Comparison of ENCODE assay signal across 8 mouse cellular contexts in the genomic region with DNA sequence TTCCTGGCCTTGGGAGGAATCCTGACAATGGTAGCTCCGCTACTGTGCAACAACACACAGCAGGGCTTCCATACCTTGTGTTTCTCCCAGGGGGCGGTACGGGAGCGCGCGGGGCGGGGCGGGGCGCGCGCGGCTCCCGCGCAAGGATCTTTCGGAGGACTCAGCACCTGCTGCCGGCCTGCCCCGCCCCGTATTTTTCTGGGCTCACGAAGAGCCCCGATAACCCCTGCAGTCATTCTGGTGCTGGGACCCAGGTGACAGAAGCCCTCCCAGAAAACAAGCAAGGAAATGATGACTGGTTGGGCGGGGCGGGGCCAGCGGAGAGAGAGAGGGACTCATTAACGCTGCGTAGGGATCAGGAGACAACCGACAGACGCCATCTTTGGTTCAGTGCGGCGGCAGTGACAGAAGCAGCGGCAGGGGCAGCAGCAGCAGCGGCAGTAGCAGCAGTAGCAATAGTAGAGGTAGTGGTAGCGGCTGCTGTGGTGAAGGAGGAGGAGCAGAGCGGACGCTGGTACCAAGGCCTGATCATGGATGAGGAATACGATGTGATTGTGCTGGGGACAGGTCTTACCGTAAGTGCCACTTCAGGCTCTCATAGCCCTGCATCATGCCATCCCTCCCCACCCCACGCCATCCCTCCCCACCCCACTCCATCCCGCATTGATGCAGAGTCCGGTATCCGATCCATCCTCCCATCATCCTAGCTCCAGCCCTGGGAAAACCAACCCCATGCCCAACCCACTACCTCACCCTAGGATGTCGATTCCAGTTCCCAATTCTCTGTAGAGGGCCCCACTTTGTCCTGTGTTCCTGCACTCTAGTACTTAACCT. TPM values are rescaled to one million over a fixed set of nuclear protein-coding genes. Genes with fewer than 3 reads are reported as not detected.
DNase-seq lines count a peak whose midpoint lies in the region; ATAC-seq and TF ChIP-seq lines count a peak whose summit lies in the region.

A gene (plus strand): TSS at position 132 of the 834 bp plus-strand sequence.

- H3K4me1 ChIP-seq in hindbrain, postnatal 0 days (ENCODE audit: insufficient read depth, low read length), result no peaks in the 10 kb centered on the region
- H3K4me1 ChIP-seq in megakaryocyte, embryonic 14.5 days, result peaks cover 22% of the 10 kb centered on the region

- 16% methylated on average over 40 of the region's 41 CpGs for WGBS in hindbrain, postnatal 0 days

- peak within 1 kb of the TSS; percentile 65 for H3K4me2 ChIP-seq in hindbrain, postnatal 0 days (ENCODE audit: low read depth, low read length)

- H3K4me3 ChIP-seq in hindbrain, postnatal 0 days (ENCODE audit: low read length), result peak within 1 kb of the TSS; percentile 54
- peak within 1 kb of the TSS; percentile 98 for H3K4me3 ChIP-seq in megakaryocyte, embryonic 14.5 days (replicated peaks)

- DNase-seq in ZHBTc4 (ENCODE audit: low read depth, low spot score), result peak; percentile 93
- DNase-seq in gastrocnemius, adult 8-10 months (ENCODE audit: low spot score in 2 of 2), result peak; percentile 45 to 53
- peak; percentile 87 for DNase-seq in hindbrain, postnatal 0 days (ENCODE audit: low spot score)
- DNase-seq in left cerebral cortex, adult 9 months (ENCODE audit: low spot score in 2 of 2), result peak; percentile 42 to 66
- peak; percentile 77 to 80 for DNase-seq in right cerebral cortex, postnatal 10 days (ENCODE audit: low spot score in 2 of 2)
- peak; percentile 71 for DNase-seq in urinary bladder, postnatal 14 days (ENCODE audit: low spot score)

- H3K36me3 ChIP-seq in hindbrain, postnatal 0 days (ENCODE audit: insufficient read depth, low read length), result peaks cover 12% of the 10 kb centered on the region; the same call in 1 of the 2 replicates
- H3K36me3 ChIP-seq in megakaryocyte, embryonic 14.5 days (replicated peaks; ENCODE audit: low read length), result peaks cover 83% of the 10 kb centered on the region

- H3K9ac ChIP-seq in hindbrain, postnatal 0 days (replicated peaks; ENCODE audit: low read length), result peak within 1 kb of the TSS; percentile 65

- H3K9me3 ChIP-seq in hindbrain, postnatal 0 days (ENCODE audit: low read length), result no peaks in the 10 kb centered on the region
- H3K9me3 ChIP-seq in megakaryocyte, embryonic 14.5 days, result no peaks in the 10 kb centered on the region

- ATAC-seq in common myeloid progenitor, adult 5-6 weeks (replicated peaks; ENCODE audit: low read depth, poor library complexity, severe bottlenecking), result peak; percentile 97
- peak; percentile 86 for ATAC-seq in hindbrain, postnatal 0 days

- no peak for TF ChIP-seq CTCF in hindbrain, postnatal 0 days (IDR thresholded peaks at IDR 0.05; ENCODE audit: low read depth)

- no peaks in the 10 kb centered on the region for H3K27me3 ChIP-seq in hindbrain, postnatal 0 days (ENCODE audit: insufficient read depth, low read length)
- H3K27me3 ChIP-seq in megakaryocyte, embryonic 14.5 days (replicated peaks), result peaks cover 23% of the 10 kb centered on the region

- H3K27ac ChIP-seq in hindbrain, postnatal 0 days, result peak within 1 kb of the TSS; percentile 92

RNA-seq across cellular contexts. Expression of the gene that starts here (rescaled TPM):
- total RNA-seq in common myeloid progenitor, adult 5-6 weeks (2017), result 29.7 and 35.3 TPM in 2 replicates
- 10 to 100 TPM; 26.0 to 45.1 (median 33.4) TPM for total RNA-seq in gastrocnemius, adult 8-10 months (2022)
- 365 and 429 TPM in 2 replicates for total RNA-seq in hindbrain, postnatal 0 days (2014; rRNA removed)
- polyA plus RNA-seq in hindbrain, postnatal 0 days (2015; fragmentation: Nextera tagmentation; extraction: Ambion mirVana), result 795 and 814 TPM in 2 replicates
- polyA plus RNA-seq in megakaryocyte, embryonic 14.5 days (2012; ENCODE audit: insufficient read depth, low replicate concordance), result 38.9 and 88.6 TPM in 2 replicates

Comparison
In these comparisons a context has a peak if more than half of its experiments do, and no peak if none do; other contexts are left out.
1. Peak in every context shown above with its lines: DNase-seq, ATAC-seq, H3K4me3 ChIP-seq and H3K27ac ChIP-seq.